Mouse (Mus musculus) stomach, embryonic 14.5 days (tissue): ENCODE measurements around the gene Tstd2. TPM values are rescaled to one million over a fixed set of nuclear protein-coding genes. Genes with fewer than 3 reads are reported as not detected.

Experiments
- ATAC-seq: fragments of 200-750 bp; cut with Nextera tagmentation; 2 replicates; pipeline ENCODE4 v1.8.0; 2017; ENCODE audit warnings: low read depth, moderate TSS enrichment; ENCODE audit not compliant: insufficient number of reproducible peaks, insufficient read depth, low FRiP score
- H3K27ac ChIP-seq: fragments of 300-500 bp; sonication (generic); 2 replicates; pipeline ENCODE4 v1.5.1; 2014; ENCODE audit warnings: mild to moderate bottlenecking, low read length, moderate library complexity, mixed read lengths
- H3K27me3 ChIP-seq: fragments of 300-500 bp; sonication (generic); 2 replicates; pipeline ENCODE4 v1.6.1; 2014; ENCODE audit warnings: low read length, control low read depth, mixed read lengths; ENCODE audit not compliant: control insufficient read depth, insufficient read depth
- H3K36me3 ChIP-seq: fragments of 300-500 bp; sonication (generic); 2 replicates; pipeline ENCODE4 v1.6.1; 2014; ENCODE audit warnings: mild to moderate bottlenecking, control low read depth, low read length, moderate library complexity, mixed read lengths; ENCODE audit not compliant: control insufficient read depth, insufficient read depth
- H3K4me1 ChIP-seq: fragments of 300-500 bp; sonication (generic); 2 replicates; pipeline ENCODE4 v1.6.1; 2014; ENCODE audit warnings: low read length, control low read depth, mixed read lengths; ENCODE audit not compliant: control insufficient read depth, insufficient read depth
- H3K4me2 ChIP-seq: fragments of 300-500 bp; sonication (generic); replicated peaks from 2 replicates; pipeline ENCODE4 v1.6.1; 2014; ENCODE audit warnings: low read depth, low read length, control low read depth
- H3K4me3 ChIP-seq: fragments of 300-500 bp; sonication (generic); 2 replicates; pipeline ENCODE4 v1.5.1; 2014; ENCODE audit warnings: low read depth, low read length, control low read depth
- H3K9ac ChIP-seq: fragments of 300-500 bp; sonication (generic); replicated peaks from 2 replicates; pipeline ENCODE4 v1.6.1; 2014; ENCODE audit warnings: low read depth, mild to moderate bottlenecking, control low read depth, low read length, moderate library complexity, mixed read lengths
- H3K9me3 ChIP-seq: fragments of 300-500 bp; sonication (generic); 2 replicates; pipeline ENCODE4 v1.6.1; 2016; ENCODE audit warnings: low read depth, low read length, control low read depth; ENCODE audit not compliant: control insufficient read depth
- WGBS: fragments of 180-500 bp; shearing (Covaris S2); extraction: QIAGEN DNeasy Blood & Tissue Kit; methylation state at CpG from one replicate; pipeline ENCODE4 v1.1.7; 2014; 5-methylcytosine and 5-hydroxymethylcytosine counted together
- polyA plus RNA-seq: library from polyadenylated mRNA; unstranded; fragments of >200 nt; fragmentation: Nextera tagmentation; extraction: Ambion mirVana; gene quantifications from 2 replicates; pipeline ENCODE4 v1.2.1, GENCODE M21; 2014

Gene Tstd2
- polyA plus RNA-seq, 1 experiment from 2014 or later = 33.4 TPM

- WGBS = 66% methylated on average over 9 of the region's 9 CpGs
- Histone ChIP-seq H3K27me3 (no peaks in the 10 kb centered on the region), H3K27ac (no peak overlapping the region), H3K4me2 (no peak overlapping the region), H3K9ac (no peak overlapping the region), H3K9me3 (no peaks in the 10 kb centered on the region), H3K4me3 (no peak overlapping the region), H3K4me1 (no peaks in the 10 kb centered on the region), H3K36me3 (no peaks in the 10 kb centered on the region)
- no peak for ATAC-seq
Measured at GRCm38 (mm10) chr4:46085223-46085811, 53.2 kb downstream of the Tstd2 start.

- H3K9ac ChIP-seq = no peak overlapping the region
- H3K4me3 ChIP-seq = no peak overlapping the region
- no peaks in the 10 kb centered on the region for H3K36me3 ChIP-seq
- 68% methylated on average over 9 of the region's 9 CpGs for WGBS
- no peak for ATAC-seq
- no peaks in the 10 kb centered on the region for H3K9me3 ChIP-seq
- no peak overlapping the region; the same call in 1 of the 2 replicates for H3K27ac ChIP-seq
- H3K27me3 ChIP-seq = no peaks in the 10 kb centered on the region
- no peaks in the 10 kb centered on the region for H3K4me1 ChIP-seq
- H3K4me2 ChIP-seq = no peak overlapping the region
Measured at GRCm38 (mm10) chr4:46084416-46085172, 53.9 kb downstream of the Tstd2 start.

GRCm38 (mm10) chr4:46082555-46082954, 55.9 kb downstream of the Tstd2 start:
- H3K4me1 ChIP-seq = no peaks in the 10 kb centered on the region

DNA sequence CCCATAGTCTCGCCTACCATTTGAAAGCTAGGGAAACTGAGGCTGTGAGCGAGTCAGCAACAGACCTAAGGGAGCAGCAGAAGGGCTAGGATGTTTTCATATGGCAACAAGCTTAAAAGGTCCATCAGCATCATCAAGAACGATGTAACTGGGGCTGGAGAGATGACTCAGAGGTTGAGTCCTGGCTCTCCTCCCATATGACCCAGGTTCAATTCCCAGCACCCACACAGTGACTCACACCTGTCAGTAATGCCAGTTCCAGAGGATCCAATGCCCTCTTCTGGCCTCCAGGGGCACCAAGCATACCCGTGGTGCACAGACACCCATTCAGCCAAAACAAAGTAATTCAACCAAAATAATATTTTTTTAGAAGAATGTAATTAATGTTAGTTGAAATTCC, 58.2 kb downstream of the Tstd2 start:
- Histone ChIP-seq H3K9ac (no peak overlapping the region), H3K9me3 (no peaks in the 10 kb centered on the region), H3K27ac (no peak overlapping the region), H3K36me3 (no peaks in the 10 kb centered on the region), H3K4me3 (no peak overlapping the region), H3K4me2 (no peak overlapping the region), H3K4me1 (no peaks in the 10 kb centered on the region), H3K27me3 (no peaks in the 10 kb centered on the region)
- no peak for ATAC-seq
- 83% methylated on average over 4 of the region's 4 CpGs for WGBS

More at GRCm38 (mm10) chr4:46082555-46082954, 55.9 kb downstream of the Tstd2 start:
- Histone ChIP-seq H3K9ac (no peak overlapping the region), H3K4me3 (no peak overlapping the region), H3K27me3 (no peaks in the 10 kb centered on the region), H3K9me3 (no peaks in the 10 kb centered on the region), H3K4me2 (no peak overlapping the region), H3K36me3 (no peaks in the 10 kb centered on the region), H3K27ac (no peak overlapping the region)
- no peak for ATAC-seq
- WGBS = 70% methylated on average over 11 of the region's 11 CpGs

DNA sequence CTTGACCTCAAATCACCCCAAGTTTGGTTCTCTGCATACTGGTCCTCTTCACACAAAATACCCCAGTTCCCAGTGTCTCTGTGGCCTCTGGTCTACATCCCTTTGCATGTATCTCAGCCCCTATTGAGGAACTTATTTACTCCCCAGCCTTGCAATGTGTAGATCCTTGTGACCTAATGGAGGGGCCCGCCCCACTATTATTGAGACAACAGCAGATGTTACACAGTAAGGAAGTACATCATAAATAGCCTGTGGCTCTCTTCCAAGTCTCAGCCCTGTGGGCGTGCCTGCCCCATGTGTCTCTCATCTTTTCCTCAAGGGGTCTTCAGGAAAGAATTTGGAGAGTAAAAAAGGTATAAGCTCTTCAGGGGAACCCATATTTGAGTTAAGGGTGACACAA, 61.6 kb downstream of the Tstd2 start:
- no peaks in the 10 kb centered on the region for H3K27me3 ChIP-seq
- no peaks in the 10 kb centered on the region for H3K36me3 ChIP-seq
- no peak overlapping the region for H3K9ac ChIP-seq
- 59% methylated on average over 2 of the region's 2 CpGs for WGBS
- no peak overlapping the region for H3K4me2 ChIP-seq
- ATAC-seq = no peak
- H3K27ac ChIP-seq = no peak overlapping the region
- no peaks in the 10 kb centered on the region for H3K9me3 ChIP-seq
- no peak overlapping the region for H3K4me3 ChIP-seq
- H3K4me1 ChIP-seq = no peaks in the 10 kb centered on the region

GRCm38 (mm10) chr4:46075664-46076063, 62.8 kb downstream of the Tstd2 start:
- H3K9me3 ChIP-seq = no peaks in the 10 kb centered on the region
- 83% methylated on average over 3 of the region's 3 CpGs for WGBS
- no peaks in the 10 kb centered on the region for H3K4me1 ChIP-seq
- no peak overlapping the region for H3K4me2 ChIP-seq
- no peaks in the 10 kb centered on the region for H3K36me3 ChIP-seq
- no peak overlapping the region for H3K4me3 ChIP-seq
- no peak overlapping the region for H3K9ac ChIP-seq
- H3K27me3 ChIP-seq = no peaks in the 10 kb centered on the region
- H3K27ac ChIP-seq = no peak overlapping the region
- ATAC-seq = no peak

- WGBS = 44% methylated on average over 4 of the region's 4 CpGs
Measured at GRCm38 (mm10) chr4:46073736-46074135, 64.8 kb downstream of the Tstd2 start.

DNA sequence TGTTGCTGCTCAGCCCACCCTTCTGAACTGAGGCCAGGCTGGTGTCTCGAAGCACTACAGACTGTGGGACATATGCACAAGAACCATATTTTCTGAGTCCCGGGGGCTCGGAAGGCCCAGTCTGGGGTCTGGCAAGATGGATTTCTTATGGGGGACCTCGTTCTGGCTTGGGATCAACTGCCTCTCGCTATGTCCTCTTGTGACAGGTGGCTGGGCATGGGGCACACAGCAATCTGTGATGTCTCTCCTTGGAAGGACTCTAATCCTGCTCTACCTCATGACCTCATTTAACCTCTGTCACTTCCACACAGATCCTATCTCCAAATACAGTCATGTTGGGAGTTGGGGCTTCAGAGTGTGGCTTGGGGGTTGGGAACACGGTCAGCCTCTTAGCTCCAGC, 65.9 kb downstream of the Tstd2 start:
- no peak overlapping the region for H3K4me2 ChIP-seq
- H3K36me3 ChIP-seq = no peaks in the 10 kb centered on the region
- 91% methylated on average over 6 of the region's 6 CpGs for WGBS

More at GRCm38 (mm10) chr4:46073736-46074135, 64.8 kb downstream of the Tstd2 start:
- no peak overlapping the region for H3K4me3 ChIP-seq
- ATAC-seq = no peak
- H3K36me3 ChIP-seq = no peaks in the 10 kb centered on the region
- no peaks in the 10 kb centered on the region for H3K4me1 ChIP-seq
- no peak overlapping the region for H3K9ac ChIP-seq
- H3K9me3 ChIP-seq = no peaks in the 10 kb centered on the region
- no peaks in the 10 kb centered on the region for H3K27me3 ChIP-seq
- no peak overlapping the region for H3K4me2 ChIP-seq
- no peak overlapping the region for H3K27ac ChIP-seq

More for the DNA sequence above, 65.9 kb downstream of the Tstd2 start:
- no peak for ATAC-seq
- Histone ChIP-seq H3K9ac (no peak overlapping the region), H3K4me3 (no peak overlapping the region), H3K27ac (no peak overlapping the region), H3K27me3 (no peaks in the 10 kb centered on the region), H3K4me1 (no peaks in the 10 kb centered on the region), H3K9me3 (no peaks in the 10 kb centered on the region)
